Mouse (Mus musculus): ENCODE measurements around the gene Vamp1. TPM values are rescaled to one million over a fixed set of nuclear protein-coding genes. Genes with fewer than 3 reads are reported as not detected.

Vamp1 gene
- polyA plus RNA-seq, 1 experiment from 2014 or later = 7.4 TPM

DNA sequence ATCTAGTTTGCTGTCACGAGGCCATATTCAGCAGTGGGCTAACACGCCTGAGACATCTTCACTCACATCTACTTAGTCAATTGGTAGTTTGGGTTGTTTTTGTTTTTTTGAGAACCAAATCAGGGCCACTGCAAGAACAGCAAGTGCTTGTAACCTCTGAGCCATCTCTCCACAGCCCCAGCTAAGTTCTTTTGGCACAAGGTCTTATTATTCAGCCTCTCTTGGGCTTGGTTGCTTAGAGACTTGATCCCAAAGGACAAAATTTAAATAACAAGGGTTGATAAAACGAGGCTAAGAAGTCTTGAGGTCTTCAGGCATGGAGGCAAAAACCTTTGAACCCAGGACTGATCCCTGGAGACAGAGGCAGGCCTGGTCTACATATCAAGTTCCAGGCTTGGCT is 19.1 kb upstream of the Vamp1 start:
- WGBS = 77% methylated on average over 3 of the region's 3 CpGs
- H3K4me1 ChIP-seq (ENCODE audit: control insufficient read depth, insufficient read depth, low read length) = peaks cover 9% of the 10 kb centered on the region
- H3K4me3 ChIP-seq (replicated peaks; ENCODE audit: low read length) = no peak overlapping the region
- H3K36me3 ChIP-seq (ENCODE audit: control insufficient read depth, insufficient read depth, low read length) = peaks cover 9% of the 10 kb centered on the region; the same call in 1 of the 2 replicates
- H3K27me3 ChIP-seq (ENCODE audit: control insufficient read depth, insufficient read depth, low read length) = no peaks in the 10 kb centered on the region
- no peak overlapping the region for H3K9ac ChIP-seq (ENCODE audit: low read length)
- no peak overlapping the region for H3K27ac ChIP-seq (ENCODE audit: low read length)
- no peak overlapping the region for H3K4me2 ChIP-seq (ENCODE audit: low read depth, low read length)
- no peaks in the 10 kb centered on the region for H3K9me3 ChIP-seq (replicated peaks; ENCODE audit: control insufficient read depth, low read length)
- ATAC-seq (ENCODE audit: insufficient read depth, low FRiP score) = no peak

DNA sequence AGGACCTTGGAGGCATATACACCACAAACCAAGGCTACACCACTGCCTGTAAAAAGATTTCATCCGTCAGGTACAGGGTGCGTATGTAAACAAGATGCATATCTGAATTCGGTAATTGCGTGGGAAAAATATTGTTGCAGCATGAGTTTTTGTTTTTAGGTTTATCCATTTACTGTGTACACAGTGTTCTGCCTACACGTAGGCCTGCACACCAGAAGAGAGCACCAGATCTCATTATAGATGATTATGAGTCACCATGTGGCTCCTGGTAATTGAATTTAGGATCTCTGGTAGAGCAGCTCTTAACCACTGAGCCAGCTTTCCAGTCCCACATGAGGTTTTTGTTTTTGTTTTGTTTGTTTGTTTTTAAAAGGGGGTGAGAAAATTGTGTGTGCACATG is 18.2 kb upstream of the Vamp1 start:
- Histone ChIP-seq H3K9me3 (replicated peaks; ENCODE audit: control insufficient read depth, low read length) (no peaks in the 10 kb centered on the region), H3K27me3 (ENCODE audit: control insufficient read depth, insufficient read depth, low read length) (no peaks in the 10 kb centered on the region), H3K4me3 (replicated peaks; ENCODE audit: low read length) (no peak overlapping the region), H3K27ac (ENCODE audit: low read length) (no peak overlapping the region), H3K36me3 (ENCODE audit: control insufficient read depth, insufficient read depth, low read length) (peaks cover 9% of the 10 kb centered on the region; the same call in 1 of the 2 replicates), H3K4me2 (ENCODE audit: low read depth, low read length) (no peak overlapping the region), H3K4me1 (ENCODE audit: control insufficient read depth, insufficient read depth, low read length) (peaks cover 9% of the 10 kb centered on the region), H3K9ac (ENCODE audit: low read length) (no peak overlapping the region)
- WGBS = 81% methylated on average over 5 of the region's 5 CpGs
- no peak for ATAC-seq (ENCODE audit: insufficient read depth, low FRiP score)

DNA sequence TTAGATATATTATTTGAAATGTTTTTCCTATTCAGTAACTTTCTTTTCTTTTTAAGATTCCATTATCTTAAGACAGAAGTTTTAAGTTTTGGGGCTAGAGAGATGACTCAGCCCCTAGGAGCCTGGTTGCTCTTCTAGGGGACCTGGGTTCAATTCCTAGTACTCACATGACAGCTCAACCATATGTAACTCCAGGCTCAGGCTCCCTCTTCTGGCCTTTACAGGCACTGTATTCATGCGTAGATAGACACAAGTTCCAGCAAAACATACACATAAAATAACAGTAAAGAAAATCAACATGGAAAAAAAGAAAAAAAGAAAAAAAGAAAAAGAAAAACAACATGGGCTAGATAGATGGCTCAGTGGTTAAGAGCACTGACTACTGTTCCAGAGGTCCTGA is 4.9 kb upstream of the Vamp1 start:
- Histone ChIP-seq H3K9ac (ENCODE audit: low read length) (no peak overlapping the region), H3K4me3 (replicated peaks; ENCODE audit: low read length) (no peak overlapping the region), H3K27ac (ENCODE audit: low read length) (no peak overlapping the region), H3K4me2 (ENCODE audit: low read depth, low read length) (no peak overlapping the region), H3K27me3 (ENCODE audit: control insufficient read depth, insufficient read depth, low read length) (no peaks in the 10 kb centered on the region), H3K9me3 (replicated peaks; ENCODE audit: control insufficient read depth, low read length) (no peaks in the 10 kb centered on the region), H3K36me3 (ENCODE audit: control insufficient read depth, insufficient read depth, low read length) (no peaks in the 10 kb centered on the region), H3K4me1 (ENCODE audit: control insufficient read depth, insufficient read depth, low read length) (no peaks in the 10 kb centered on the region)
- no peak for ATAC-seq (ENCODE audit: insufficient read depth, low FRiP score)
- WGBS = 89% methylated on average over 1 of the region's 1 CpGs

DNA sequence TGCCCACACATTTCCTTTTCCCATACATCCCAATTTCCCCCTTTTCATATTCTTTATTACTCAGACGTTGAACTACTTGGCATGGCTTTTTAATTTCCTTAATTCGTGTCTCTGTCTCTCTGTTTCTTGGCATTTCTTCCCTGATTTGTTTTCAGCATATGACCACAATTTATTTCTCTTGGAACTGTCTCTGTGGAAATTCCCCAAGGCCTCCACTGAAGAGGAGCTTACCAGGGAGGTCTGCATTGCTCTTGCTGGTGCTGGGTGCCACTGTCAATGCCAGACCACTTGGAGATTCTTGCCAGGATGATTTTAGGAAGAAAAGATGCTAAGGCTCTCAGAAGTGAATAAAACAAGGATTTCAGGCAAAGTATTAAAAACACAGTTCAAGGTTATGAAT is 2.7 kb upstream of the Vamp1 start:
- H3K4me2 ChIP-seq (ENCODE audit: low read depth, low read length) = no peak overlapping the region
- no peaks in the 10 kb centered on the region for H3K36me3 ChIP-seq (ENCODE audit: control insufficient read depth, insufficient read depth, low read length)
- no peak overlapping the region for H3K9ac ChIP-seq (ENCODE audit: low read length)
- ATAC-seq (ENCODE audit: insufficient read depth, low FRiP score) = no peak
- H3K4me3 ChIP-seq (replicated peaks; ENCODE audit: low read length) = no peak overlapping the region
- 42% methylated on average over 2 of the region's 2 CpGs for WGBS
- no peak overlapping the region for H3K27ac ChIP-seq (ENCODE audit: low read length)
- peaks cover 7% of the 10 kb centered on the region; the same call in 1 of the 2 replicates for H3K4me1 ChIP-seq (ENCODE audit: control insufficient read depth, insufficient read depth, low read length)
- H3K9me3 ChIP-seq (replicated peaks; ENCODE audit: control insufficient read depth, low read length) = no peaks in the 10 kb centered on the region
- no peaks in the 10 kb centered on the region for H3K27me3 ChIP-seq (ENCODE audit: control insufficient read depth, insufficient read depth, low read length)

GRCm38 (mm10) chr6:125213129-125213528 is 2.2 kb upstream of the Vamp1 start:
- Histone ChIP-seq H3K4me3 (replicated peaks; ENCODE audit: low read length) (no peak overlapping the region), H3K4me1 (ENCODE audit: control insufficient read depth, insufficient read depth, low read length) (peaks cover 7% of the 10 kb centered on the region; the same call in 1 of the 2 replicates), H3K9ac (ENCODE audit: low read length) (no peak overlapping the region), H3K36me3 (ENCODE audit: control insufficient read depth, insufficient read depth, low read length) (no peaks in the 10 kb centered on the region), H3K27me3 (ENCODE audit: control insufficient read depth, insufficient read depth, low read length) (no peaks in the 10 kb centered on the region), H3K27ac (ENCODE audit: low read length) (no peak overlapping the region), H3K9me3 (replicated peaks; ENCODE audit: control insufficient read depth, low read length) (no peaks in the 10 kb centered on the region; the same call in 1 of the 2 replicates), H3K4me2 (ENCODE audit: low read depth, low read length) (no peak overlapping the region)
- WGBS = 66% methylated on average over 6 of the region's 6 CpGs
- ATAC-seq (ENCODE audit: insufficient read depth, low FRiP score) = no peak

GRCm38 (mm10) chr6:125213715-125214114 is 1.6 kb upstream of the Vamp1 start:
- Histone ChIP-seq H3K4me3 (replicated peaks; ENCODE audit: low read length) (no peak overlapping the region), H3K9ac (ENCODE audit: low read length) (no peak overlapping the region), H3K4me2 (ENCODE audit: low read depth, low read length) (no peak overlapping the region), H3K4me1 (ENCODE audit: control insufficient read depth, insufficient read depth, low read length) (peaks cover 7% of the 10 kb centered on the region; the same call in 1 of the 2 replicates), H3K27ac (ENCODE audit: low read length) (no peak overlapping the region), H3K9me3 (replicated peaks; ENCODE audit: control insufficient read depth, low read length) (no peaks in the 10 kb centered on the region; the same call in 1 of the 2 replicates), H3K36me3 (ENCODE audit: control insufficient read depth, insufficient read depth, low read length) (no peaks in the 10 kb centered on the region), H3K27me3 (ENCODE audit: control insufficient read depth, insufficient read depth, low read length) (no peaks in the 10 kb centered on the region)
- 75% methylated on average over 6 of the region's 6 CpGs for WGBS
- ATAC-seq (ENCODE audit: insufficient read depth, low FRiP score) = no peak

DNA sequence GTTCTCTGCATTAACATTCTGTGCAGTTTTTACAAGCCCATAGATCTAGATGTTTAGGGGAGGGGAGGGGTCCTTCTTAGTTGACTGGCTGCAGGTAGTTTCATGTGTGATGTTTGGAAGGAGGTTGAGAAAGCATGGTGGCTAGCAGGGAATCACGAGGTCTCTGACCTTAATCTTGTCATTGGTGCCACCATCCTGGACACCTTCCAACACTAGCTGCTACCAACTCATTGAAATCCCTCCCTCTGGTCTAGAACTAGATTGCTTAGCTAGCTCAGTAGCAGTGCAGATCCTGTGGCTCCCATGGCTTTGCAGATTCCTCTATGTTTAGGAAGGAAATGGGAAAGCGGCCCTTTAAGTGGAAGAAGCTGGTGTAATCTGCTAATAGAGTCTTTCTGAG is 1.5 kb downstream of the Vamp1 start:
- no peak for ATAC-seq (ENCODE audit: insufficient read depth, low FRiP score)
- Histone ChIP-seq H3K9me3 (replicated peaks; ENCODE audit: control insufficient read depth, low read length) (no peaks in the 10 kb centered on the region; the same call in 1 of the 2 replicates), H3K9ac (ENCODE audit: low read length) (no peak overlapping the region), H3K27me3 (ENCODE audit: control insufficient read depth, insufficient read depth, low read length) (no peaks in the 10 kb centered on the region), H3K4me1 (ENCODE audit: control insufficient read depth, insufficient read depth, low read length) (peaks cover 7% of the 10 kb centered on the region; the same call in 1 of the 2 replicates), H3K4me2 (ENCODE audit: low read depth, low read length) (no peak overlapping the region), H3K27ac (ENCODE audit: low read length) (no peak overlapping the region), H3K36me3 (ENCODE audit: control insufficient read depth, insufficient read depth, low read length) (no peaks in the 10 kb centered on the region), H3K4me3 (replicated peaks; ENCODE audit: low read length) (no peak overlapping the region)
- WGBS = 85% methylated on average over 2 of the region's 2 CpGs

DNA sequence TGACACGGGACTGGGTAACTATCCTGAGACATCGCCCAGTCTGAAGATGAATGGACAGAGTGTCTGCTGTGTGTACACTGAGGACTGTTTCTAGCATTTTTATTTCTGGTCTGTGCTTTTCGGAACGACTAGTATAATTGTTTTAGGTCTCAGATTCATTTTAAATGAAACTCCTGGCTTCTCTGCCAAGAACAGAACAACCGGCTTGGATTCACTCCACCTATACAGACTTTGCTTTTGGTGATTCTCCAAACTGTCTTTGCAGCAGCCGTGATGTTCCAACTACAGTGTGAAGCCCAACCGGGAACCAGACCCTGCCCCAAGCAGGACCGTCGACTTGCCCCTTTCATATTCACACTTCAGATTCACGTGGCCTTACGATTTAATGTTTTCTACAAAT is 2.5 kb downstream of the Vamp1 start:
- H3K4me1 ChIP-seq (ENCODE audit: control insufficient read depth, insufficient read depth, low read length) = peaks cover 7% of the 10 kb centered on the region; the same call in 1 of the 2 replicates
- no peaks in the 10 kb centered on the region for H3K27me3 ChIP-seq (ENCODE audit: control insufficient read depth, insufficient read depth, low read length)
- no peak overlapping the region for H3K4me2 ChIP-seq (ENCODE audit: low read depth, low read length)
- no peaks in the 10 kb centered on the region; the same call in 1 of the 2 replicates for H3K9me3 ChIP-seq (replicated peaks; ENCODE audit: control insufficient read depth, low read length)
- ATAC-seq (ENCODE audit: insufficient read depth, low FRiP score) = no peak
- no peak overlapping the region for H3K9ac ChIP-seq (ENCODE audit: low read length)
- H3K36me3 ChIP-seq (ENCODE audit: control insufficient read depth, insufficient read depth, low read length) = no peaks in the 10 kb centered on the region
- 0 out of 2 replicates have a peak overlapping the region, but pooled peaks have one; percentile 16 for H3K27ac ChIP-seq (ENCODE audit: low read length)
- no peak overlapping the region for H3K4me3 ChIP-seq (replicated peaks; ENCODE audit: low read length)
- WGBS = 78% methylated on average over 11 of the region's 11 CpGs

GRCm38 (mm10) chr6:125218963-125219362 is 3.6 kb downstream of the Vamp1 start:
- H3K9ac ChIP-seq (ENCODE audit: low read length) = no peak overlapping the region
- no peak for ATAC-seq (ENCODE audit: insufficient read depth, low FRiP score)
- 64% methylated on average over 4 of the region's 4 CpGs for WGBS

More at GRCm38 (mm10) chr6:125218963-125219362, 3.6 kb downstream of the Vamp1 start:
- no peak overlapping the region for H3K4me2 ChIP-seq (ENCODE audit: low read depth, low read length)
- H3K4me3 ChIP-seq (replicated peaks; ENCODE audit: low read length) = no peak overlapping the region
- peaks cover 7% of the 10 kb centered on the region; the same call in 1 of the 2 replicates for H3K4me1 ChIP-seq (ENCODE audit: control insufficient read depth, insufficient read depth, low read length)
- no peaks in the 10 kb centered on the region; the same call in 1 of the 2 replicates for H3K9me3 ChIP-seq (replicated peaks; ENCODE audit: control insufficient read depth, low read length)
- H3K27me3 ChIP-seq (ENCODE audit: control insufficient read depth, insufficient read depth, low read length) = no peaks in the 10 kb centered on the region
- H3K36me3 ChIP-seq (ENCODE audit: control insufficient read depth, insufficient read depth, low read length) = no peaks in the 10 kb centered on the region
- H3K27ac ChIP-seq (ENCODE audit: low read length) = no peak overlapping the region
